Mouse (Mus musculus): ENCODE results near the gene Upk3b. TPM values are rescaled to one million over a fixed set of nuclear protein-coding genes. Genes with fewer than 3 reads are reported as not detected.
A peak's percentile ranks its signal among the peaks of the same experiment; 100 is the strongest.

The Upk3b gene
- polyA plus RNA-seq (2014; fragmentation: Nextera tagmentation; extraction: Ambion mirVana) = 68.7 and 69.3 TPM in 2 replicates

DNA sequence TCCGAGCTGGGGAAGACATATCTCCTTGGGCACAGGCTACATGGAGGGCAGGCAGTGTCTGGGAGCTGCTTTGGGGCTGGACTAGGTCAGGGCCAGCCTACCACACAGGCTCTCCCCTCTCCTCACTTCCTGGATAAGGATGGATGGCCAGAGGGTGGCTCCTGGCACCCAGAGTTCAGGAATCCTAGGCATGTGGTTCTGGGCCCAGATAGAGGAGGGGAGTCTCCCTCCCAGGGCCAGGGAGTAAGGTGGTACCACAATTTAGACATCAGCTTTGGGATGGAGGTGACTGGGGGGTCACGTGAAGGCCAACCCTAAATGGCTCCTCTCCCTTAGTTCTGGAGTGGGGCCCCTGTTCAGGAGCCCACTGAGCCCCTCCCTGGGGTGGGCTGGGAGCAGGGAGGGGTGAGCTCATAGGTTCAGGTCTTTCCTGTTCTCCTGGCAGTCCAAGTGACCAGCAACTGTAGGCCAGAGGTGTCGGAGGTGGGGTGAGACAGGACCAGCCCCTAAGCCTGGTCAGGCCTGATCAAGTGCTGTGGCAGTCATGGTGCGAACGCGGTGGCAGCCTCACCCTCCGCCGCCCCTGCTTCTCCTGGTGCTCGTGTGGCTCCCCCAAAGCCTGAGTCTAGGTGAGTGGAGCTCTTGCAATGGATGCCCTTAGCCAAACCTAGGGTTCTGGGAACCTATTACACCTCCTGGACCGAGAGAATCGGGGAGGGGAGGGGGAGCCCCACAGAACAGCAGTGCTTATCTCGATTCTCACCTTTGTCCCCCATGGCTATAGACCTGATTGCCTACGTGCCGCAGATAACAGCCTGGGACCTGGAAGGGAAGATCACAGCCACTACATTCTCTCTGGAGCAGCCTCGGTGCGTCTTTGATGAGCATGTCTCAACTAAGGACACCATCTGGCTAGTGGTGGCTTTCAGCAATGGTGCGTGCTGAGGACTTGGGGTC, at the start of gene Upk3b:
Gene Upk3b (plus strand): TSS at position 239 of the 957 bp plus-strand sequence.
- Histone ChIP-seq H3K27me3 (ENCODE audit: control insufficient read depth, insufficient read depth, low read length) (no peaks in the 10 kb centered on the region), H3K4me2 (peak within 1 kb of the TSS; percentile 49), H3K27ac (ENCODE audit: low read depth, low read length) (peak within 1 kb of the TSS; percentile 71), H3K4me3 (ENCODE audit: low read depth, low read length) (peak within 1 kb of the TSS; percentile 27), H3K9ac (ENCODE audit: low read depth, low read length) (0 out of 2 replicates have a peak within 1 kb of the TSS, but pooled peaks have one; percentile 39), H3K9me3 (replicated peaks; ENCODE audit: control insufficient read depth, low read length) (no peaks in the 10 kb centered on the region), H3K4me1 (ENCODE audit: control insufficient read depth, insufficient read depth, low read length) (0 out of 2 replicates have a peak, but pooled peaks cover 8% of the 10 kb centered on the region), H3K36me3 (ENCODE audit: control insufficient read depth, insufficient read depth, low read length) (no peaks in the 10 kb centered on the region)
- ATAC-seq (replicated peaks; ENCODE audit: insufficient number of reproducible peaks, low FRiP score, low TSS enrichment) = peak; percentile 63; the same call in 1 of the 2 replicates
- WGBS (ENCODE audit: insufficient replicate concordance) = 40% methylated on average over 17 of the region's 17 CpGs

DNA sequence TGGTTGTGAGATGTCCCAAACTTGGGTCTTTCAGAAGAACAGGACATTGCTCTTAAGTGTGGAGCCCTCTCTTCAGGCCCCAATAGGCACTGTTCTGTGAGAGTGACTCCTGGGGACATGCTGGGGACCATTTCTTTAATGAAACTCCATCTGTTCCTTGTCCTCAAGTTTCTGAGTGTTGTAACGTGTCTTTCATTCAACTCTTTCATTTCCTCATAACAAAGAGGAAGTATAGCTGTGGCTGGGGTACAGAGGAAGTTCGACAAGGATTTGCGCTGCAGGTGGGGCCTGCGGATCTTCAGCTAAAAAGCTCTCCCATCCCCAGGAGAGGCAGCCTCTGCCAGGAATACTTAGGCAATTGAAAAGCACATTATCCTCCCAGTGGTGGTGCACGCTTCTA, 47.7 kb upstream of the Upk3b start:
- Histone ChIP-seq H3K27ac (ENCODE audit: low read depth, low read length) (no peak overlapping the region), H3K9me3 (replicated peaks; ENCODE audit: control insufficient read depth, low read length) (no peaks in the 10 kb centered on the region), H3K27me3 (ENCODE audit: control insufficient read depth, insufficient read depth, low read length) (no peaks in the 10 kb centered on the region), H3K4me2 (no peak overlapping the region), H3K36me3 (ENCODE audit: control insufficient read depth, insufficient read depth, low read length) (no peaks in the 10 kb centered on the region), H3K4me1 (ENCODE audit: control insufficient read depth, insufficient read depth, low read length) (peaks cover 1% of the 10 kb centered on the region; the same call in 1 of the 2 replicates), H3K9ac (ENCODE audit: low read depth, low read length) (no peak overlapping the region), H3K4me3 (ENCODE audit: low read depth, low read length) (no peak overlapping the region)
- no peak for ATAC-seq (replicated peaks; ENCODE audit: insufficient number of reproducible peaks, low FRiP score, low TSS enrichment)
- WGBS (ENCODE audit: insufficient replicate concordance) = 64% methylated on average over 5 of the region's 5 CpGs

DNA sequence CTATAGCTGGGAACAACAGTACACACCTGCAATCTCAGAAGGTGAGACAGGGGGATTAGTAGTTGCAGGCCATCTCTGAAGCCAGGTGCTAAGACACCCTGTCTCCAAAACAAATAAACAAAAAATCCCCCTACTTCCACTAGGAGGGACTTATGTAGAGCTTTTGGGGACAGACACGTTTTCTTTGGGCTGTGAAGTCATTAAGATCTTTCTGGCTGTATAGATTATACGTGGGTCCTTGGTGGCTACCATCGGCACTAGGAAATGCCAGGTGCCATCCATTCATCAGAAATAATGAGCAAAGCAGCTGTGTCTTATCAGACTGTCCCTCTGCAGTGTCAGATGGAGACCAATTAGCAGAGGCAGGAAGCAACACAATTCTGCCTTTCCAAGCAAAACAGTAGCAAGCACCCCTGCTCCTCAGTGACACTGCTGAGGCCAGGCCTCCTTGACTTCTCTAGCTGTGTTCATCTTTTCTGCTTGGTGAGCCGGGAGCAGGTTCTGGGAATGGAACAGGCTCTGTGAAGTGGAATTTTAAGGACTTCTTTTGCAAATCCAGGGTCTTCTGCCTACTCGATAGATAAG, 44.8 kb upstream of the Upk3b start:
- Histone ChIP-seq H3K27me3 (ENCODE audit: control insufficient read depth, insufficient read depth, low read length) (no peaks in the 10 kb centered on the region), H3K27ac (ENCODE audit: low read depth, low read length) (no peak overlapping the region), H3K9me3 (replicated peaks; ENCODE audit: control insufficient read depth, low read length) (no peaks in the 10 kb centered on the region), H3K4me3 (ENCODE audit: low read depth, low read length) (no peak overlapping the region), H3K4me2 (no peak overlapping the region), H3K9ac (ENCODE audit: low read depth, low read length) (no peak overlapping the region), H3K36me3 (ENCODE audit: control insufficient read depth, insufficient read depth, low read length) (peaks cover 2% of the 10 kb centered on the region; the same call in 1 of the 2 replicates), H3K4me1 (ENCODE audit: control insufficient read depth, insufficient read depth, low read length) (peaks cover 4% of the 10 kb centered on the region; the same call in 1 of the 2 replicates)
- ATAC-seq (replicated peaks; ENCODE audit: insufficient number of reproducible peaks, low FRiP score, low TSS enrichment) = no peak
- WGBS (ENCODE audit: insufficient replicate concordance) = 39% methylated on average over 5 of the region's 5 CpGs

DNA sequence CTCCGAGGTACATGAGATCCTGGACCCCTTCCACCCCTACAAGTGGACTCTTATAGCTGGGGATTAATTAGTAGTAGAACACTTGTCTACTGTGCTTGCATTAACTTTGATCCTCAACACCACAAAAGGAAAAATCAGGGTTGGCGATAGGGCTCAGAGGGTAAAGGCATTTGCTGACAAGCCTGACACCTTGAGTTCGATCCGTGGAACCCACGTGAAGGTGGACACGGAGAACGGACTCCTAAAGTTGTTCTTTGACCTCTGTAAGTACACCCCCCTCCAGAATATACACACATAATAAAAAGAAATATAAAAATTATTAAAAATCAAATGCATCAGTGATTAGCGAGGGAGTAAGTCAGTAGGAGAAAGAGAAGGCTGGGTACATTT, 44.0 kb upstream of the Upk3b start:
- Histone ChIP-seq H3K9ac (ENCODE audit: low read depth, low read length) (no peak overlapping the region), H3K36me3 (ENCODE audit: control insufficient read depth, insufficient read depth, low read length) (peaks cover 10% of the 10 kb centered on the region), H3K4me3 (ENCODE audit: low read depth, low read length) (no peak overlapping the region; the same call in 1 of the 2 replicates), H3K27ac (ENCODE audit: low read depth, low read length) (no peak overlapping the region), H3K27me3 (ENCODE audit: control insufficient read depth, insufficient read depth, low read length) (no peaks in the 10 kb centered on the region), H3K4me2 (no peak overlapping the region; the same call in 1 of the 2 replicates), H3K9me3 (replicated peaks; ENCODE audit: control insufficient read depth, low read length) (no peaks in the 10 kb centered on the region), H3K4me1 (ENCODE audit: control insufficient read depth, insufficient read depth, low read length) (peaks cover 4% of the 10 kb centered on the region; the same call in 1 of the 2 replicates)
- ATAC-seq (replicated peaks; ENCODE audit: insufficient number of reproducible peaks, low FRiP score, low TSS enrichment) = no peak
- 61% methylated on average over 8 of the region's 8 CpGs for WGBS (ENCODE audit: insufficient replicate concordance)

GRCm38 (mm10) chr5:135994725-135995687, 43.3 kb upstream of the Upk3b start, which contains the start of gene Dtx2:
Gene Dtx2, plus strand, starts transcription at chr5:135994800.
- Histone ChIP-seq H3K27me3 (ENCODE audit: control insufficient read depth, insufficient read depth, low read length) (no peaks in the 10 kb centered on the region), H3K9ac (ENCODE audit: low read depth, low read length) (peak within 1 kb of the TSS; percentile 75), H3K4me1 (ENCODE audit: control insufficient read depth, insufficient read depth, low read length) (peaks cover 4% of the 10 kb centered on the region; the same call in 1 of the 2 replicates), H3K4me3 (ENCODE audit: low read depth, low read length) (peak within 1 kb of the TSS; percentile 62), H3K36me3 (ENCODE audit: control insufficient read depth, insufficient read depth, low read length) (peaks cover 15% of the 10 kb centered on the region), H3K4me2 (peak within 1 kb of the TSS; percentile 87), H3K27ac (ENCODE audit: low read depth, low read length) (peak within 1 kb of the TSS; percentile 77), H3K9me3 (replicated peaks; ENCODE audit: control insufficient read depth, low read length) (no peaks in the 10 kb centered on the region)
- ATAC-seq (replicated peaks; ENCODE audit: insufficient number of reproducible peaks, low FRiP score, low TSS enrichment) = peak; percentile 85
- 2% methylated on average over 46 of the region's 47 CpGs for WGBS (ENCODE audit: insufficient replicate concordance)

GRCm38 (mm10) chr5:135996162-135996561, 42.1 kb upstream of the Upk3b start:
- Histone ChIP-seq H3K4me1 (ENCODE audit: control insufficient read depth, insufficient read depth, low read length) (peaks cover 4% of the 10 kb centered on the region; the same call in 1 of the 2 replicates), H3K27ac (ENCODE audit: low read depth, low read length) (no peak overlapping the region), H3K27me3 (ENCODE audit: control insufficient read depth, insufficient read depth, low read length) (no peaks in the 10 kb centered on the region), H3K4me3 (ENCODE audit: low read depth, low read length) (no peak overlapping the region), H3K36me3 (ENCODE audit: control insufficient read depth, insufficient read depth, low read length) (peaks cover 15% of the 10 kb centered on the region), H3K9me3 (replicated peaks; ENCODE audit: control insufficient read depth, low read length) (no peaks in the 10 kb centered on the region), H3K4me2 (peak overlapping the region; percentile 87; the same call in 1 of the 2 replicates), H3K9ac (ENCODE audit: low read depth, low read length) (no peak overlapping the region)
- WGBS (ENCODE audit: insufficient replicate concordance) = 90% methylated on average over 8 of the region's 8 CpGs
- no peak for ATAC-seq (replicated peaks; ENCODE audit: insufficient number of reproducible peaks, low FRiP score, low TSS enrichment)

GRCm38 (mm10) chr5:136001222-136001621, 37.1 kb upstream of the Upk3b start:
- Histone ChIP-seq H3K4me1 (ENCODE audit: control insufficient read depth, insufficient read depth, low read length) (peaks cover 15% of the 10 kb centered on the region), H3K27me3 (ENCODE audit: control insufficient read depth, insufficient read depth, low read length) (no peaks in the 10 kb centered on the region), H3K4me3 (ENCODE audit: low read depth, low read length) (no peak overlapping the region), H3K9me3 (replicated peaks; ENCODE audit: control insufficient read depth, low read length) (no peaks in the 10 kb centered on the region), H3K27ac (ENCODE audit: low read depth, low read length) (no peak overlapping the region), H3K4me2 (no peak overlapping the region), H3K36me3 (ENCODE audit: control insufficient read depth, insufficient read depth, low read length) (peaks cover 20% of the 10 kb centered on the region), H3K9ac (ENCODE audit: low read depth, low read length) (no peak overlapping the region)
- WGBS (ENCODE audit: insufficient replicate concordance) = 89% methylated on average over 6 of the region's 6 CpGs
- no peak for ATAC-seq (replicated peaks; ENCODE audit: insufficient number of reproducible peaks, low FRiP score, low TSS enrichment)

GRCm38 (mm10) chr5:136002325-136002724, 36.0 kb upstream of the Upk3b start:
- Histone ChIP-seq H3K27ac (ENCODE audit: low read depth, low read length) (peak overlapping the region; percentile 72), H3K36me3 (ENCODE audit: control insufficient read depth, insufficient read depth, low read length) (peaks cover 20% of the 10 kb centered on the region), H3K27me3 (ENCODE audit: control insufficient read depth, insufficient read depth, low read length) (no peaks in the 10 kb centered on the region)

More at GRCm38 (mm10) chr5:136002325-136002724, 36.0 kb upstream of the Upk3b start:
- Histone ChIP-seq H3K9ac (ENCODE audit: low read depth, low read length) (no peak overlapping the region), H3K9me3 (replicated peaks; ENCODE audit: control insufficient read depth, low read length) (no peaks in the 10 kb centered on the region), H3K4me3 (ENCODE audit: low read depth, low read length) (no peak overlapping the region), H3K4me1 (ENCODE audit: control insufficient read depth, insufficient read depth, low read length) (peaks cover 15% of the 10 kb centered on the region), H3K4me2 (no peak overlapping the region)
- WGBS (ENCODE audit: insufficient replicate concordance) = 70% methylated on average over 2 of the region's 2 CpGs
- no peak for ATAC-seq (replicated peaks; ENCODE audit: insufficient number of reproducible peaks, low FRiP score, low TSS enrichment)
